Mouse (Mus musculus): ENCODE data around the gene Nr0b1.

Gene Nr0b1

GRCm38 (mm10) chrX:86191614-86192419, at the start of gene Nr0b1:
Nr0b1 (plus strand) TSS chrX:86191764.
- DNase-seq (ENCODE audit: low spot score in 2 of 2): no peak

- no peak for DNase-seq (ENCODE audit: low spot score in 2 of 2)
These were observed 4.3 kb upstream of the Nr0b1 start for GRCm38 (mm10) chrX:86187250-86187649.

- no peak for DNase-seq (ENCODE audit: low spot score in 2 of 2)
These were observed 943 bp downstream of the Nr0b1 start for GRCm38 (mm10) chrX:86192420-86192994.

GRCm38 (mm10) chrX:86193386-86193785, 1.8 kb downstream of the Nr0b1 start:
- no peak for DNase-seq (ENCODE audit: low spot score in 2 of 2)

- DNase-seq (ENCODE audit: low spot score in 2 of 2): no peak
These were observed 45.7 kb downstream of the Nr0b1 start for GRCm38 (mm10) chrX:86237246-86237645.

Measured in left cerebral cortex, adult 9 months (tissue).